Mouse (Mus musculus) E14TG2a.4 (cell line): ENCODE measurements around the gene Scnm1.

Experiments
- CTCF ChIP-seq: conservative IDR thresholded peaks from 2 replicates; pipeline ENCODE4 v1.5.1; 2014; ENCODE audit warnings: low read length
- NANOG ChIP-seq: IDR thresholded peaks from 2 replicates; pipeline ENCODE4 v1.6.1; 2014; ENCODE audit warnings: borderline replicate concordance, low read length, mixed read lengths

DNA sequence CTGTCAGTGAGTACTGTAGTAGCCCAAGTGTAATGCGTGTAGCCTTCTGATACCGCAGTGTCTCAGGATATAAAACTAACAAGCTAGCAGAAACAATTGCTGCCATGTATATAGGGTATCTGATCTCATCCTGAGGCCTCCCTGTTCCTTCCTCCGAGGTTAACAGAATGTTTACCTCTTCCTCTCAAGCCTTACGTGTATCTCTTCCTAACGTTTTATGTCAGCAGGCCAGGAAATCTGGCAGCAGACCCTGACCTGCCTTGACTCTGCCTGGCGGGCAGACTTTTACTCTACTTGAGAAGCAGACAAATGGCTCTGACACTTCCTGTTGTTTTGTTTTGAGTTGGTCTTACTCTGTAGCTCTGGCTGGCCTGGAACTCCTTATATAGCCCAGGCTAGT is 12.2 kb downstream of the Scnm1 start:
- TF ChIP-seq CTCF: no peak
- no peak for TF ChIP-seq NANOG
